Mouse (Mus musculus) cerebellum, adult 2 months (tissue): ENCODE data around the gene 2010111I01Rik.

Experiments used
- CTCF ChIP-seq: fragments of 200-500 bp; IDR thresholded peaks from 2 replicates; pipeline ENCODE4 v1.5.1; 2011; ENCODE audit warnings: low read depth, mild to moderate bottlenecking, control low read depth, low read length, moderate library complexity, borderline replicate concordance; ENCODE audit not compliant: insufficient read depth
- POLR2A ChIP-seq: fragments of 200-500 bp; IDR thresholded peaks from 2 replicates; pipeline ENCODE4 v1.6.1; 2011; ENCODE audit warnings: low read length, control low read depth, borderline replicate concordance; ENCODE audit not compliant: insufficient read depth

DNA sequence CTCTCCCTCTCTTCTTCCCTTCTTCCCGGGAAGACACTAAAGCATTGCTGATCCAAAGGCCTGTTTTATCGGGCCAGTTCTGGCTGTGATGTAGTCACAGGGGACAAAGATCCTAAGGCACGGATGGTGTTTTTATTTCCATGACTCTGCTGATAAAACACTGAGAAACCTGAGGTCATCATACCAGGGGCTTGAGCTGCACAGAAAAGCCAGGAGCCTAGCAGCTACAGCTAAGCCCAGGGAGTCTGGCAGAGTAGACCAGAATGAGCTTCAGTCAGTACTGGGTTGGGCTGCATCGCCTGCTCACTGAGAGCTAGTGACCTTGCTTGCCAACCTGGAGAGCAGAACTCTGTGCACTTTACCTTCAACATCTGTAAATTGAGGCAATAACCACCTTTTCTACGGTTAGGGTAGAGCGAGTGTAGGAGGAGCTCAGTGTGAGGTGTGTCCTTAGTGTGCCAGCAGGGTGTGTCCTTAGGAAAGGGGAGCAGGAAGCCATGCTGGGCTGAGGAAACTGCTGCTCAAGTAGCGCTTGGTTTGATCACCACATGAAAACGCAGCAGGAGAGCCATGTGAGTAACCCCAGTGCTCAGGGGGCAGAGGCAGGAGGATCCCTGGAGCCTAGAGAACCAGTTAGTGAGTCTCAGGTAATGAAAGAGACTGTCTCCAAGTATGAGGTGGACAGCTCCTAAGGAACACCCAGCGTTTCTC is 186.5 kb downstream of the 2010111I01Rik start:
- TF ChIP-seq CTCF (no peak), POLR2A (no peak)
